Comparison of ENCODE assay signal across 20 mouse cellular contexts in genomic region chr16:6785026-6785425, GRCm38 (mm10).
DNase-seq lines count a peak whose midpoint lies in the region; ATAC-seq and TF ChIP-seq lines count a peak whose summit lies in the region.
"Had no signal": no experiment of that assay in that cellular context is flagged by ENCODE, and none has a peak within 500 bp of the region (broad histone marks: within the 10 kb centered on the region; RNA-seq: fewer than 3 reads in every experiment).

No protein-coding gene starts in this region.

- H3K4me3 ChIP-seq in hindbrain, embryonic 15.5 days: no peak overlapping the region
- H3K4me3 ChIP-seq in hindbrain, embryonic 12.5 days: no peak overlapping the region
- H3K4me3 ChIP-seq: forebrain, embryonic 13.5 days; heart, embryonic 10.5 days; limb, embryonic 10.5 days; myocyte had no signal

- intact Hi-C loops in left cerebral cortex, postnatal 4 days (cut with DNase I): no loop called here

- no peak overlapping the region for H3K9ac ChIP-seq in hindbrain, embryonic 15.5 days
- H3K9ac ChIP-seq in hindbrain, embryonic 12.5 days: no peak overlapping the region
- H3K9ac ChIP-seq: forebrain, embryonic 13.5 days had no signal

- no peaks in the 10 kb centered on the region for H3K36me3 ChIP-seq in hindbrain, embryonic 15.5 days
- H3K36me3 ChIP-seq in hindbrain, embryonic 12.5 days: no peaks in the 10 kb centered on the region
- H3K36me3 ChIP-seq: heart, embryonic 10.5 days; limb, embryonic 10.5 days had no signal

- TF ChIP-seq POLR2A in brain, embryonic 14.5 days (IDR thresholded peaks at IDR 0.05; ENCODE audit: borderline replicate concordance, extremely low read depth, insufficient read depth, insufficient read length, poor library complexity, severe bottlenecking): no peak

- no peaks in the 10 kb centered on the region for H3K9me3 ChIP-seq in hindbrain, embryonic 15.5 days
- H3K9me3 ChIP-seq in hindbrain, embryonic 12.5 days (replicated peaks): no peaks in the 10 kb centered on the region
- H3K9me3 ChIP-seq: forebrain, embryonic 13.5 days; heart, embryonic 10.5 days; limb, embryonic 10.5 days had no signal

- no peak overlapping the region for H3K4me2 ChIP-seq in hindbrain, embryonic 15.5 days
- H3K4me2 ChIP-seq in hindbrain, embryonic 12.5 days (replicated peaks): no peak overlapping the region
- H3K4me2 ChIP-seq: forebrain, embryonic 13.5 days; liver, embryonic 11.5 days; midbrain, embryonic 11.5 days had no signal

- no peaks in the 10 kb centered on the region for H3K27me3 ChIP-seq in hindbrain, embryonic 15.5 days
- H3K27me3 ChIP-seq in hindbrain, embryonic 12.5 days: no peaks in the 10 kb centered on the region
- H3K27me3 ChIP-seq: forebrain, embryonic 13.5 days had no signal

- 0 out of 2 replicates have a peak overlapping the region, but pooled peaks have one; percentile 36 for H3K27ac ChIP-seq in hindbrain, embryonic 15.5 days (replicated peaks)
- no peak overlapping the region for H3K27ac ChIP-seq in hindbrain, embryonic 12.5 days
- H3K27ac ChIP-seq: forebrain, embryonic 13.5 days; heart, embryonic 10.5 days; limb, embryonic 10.5 days; macrophage had no signal

- no peak for ATAC-seq in hindbrain, embryonic 15.5 days (ENCODE audit: low FRiP score, low read depth)
- ATAC-seq in hindbrain, embryonic 12.5 days (ENCODE audit: low FRiP score): no peak
- no peak for ATAC-seq in monocyte, adult 5-6 weeks (replicated peaks; ENCODE audit: insufficient number of reproducible peaks, low FRiP score, low TSS enrichment, poor library complexity, severe bottlenecking)
- ATAC-seq: forebrain, embryonic 13.5 days; inflammation-experienced regulatory T-cells, adult 6 months had no signal

- 35% methylated on average over 4 of the region's 4 CpGs for WGBS in hindbrain, embryonic 15.5 days
- 60% methylated on average over 4 of the region's 4 CpGs for WGBS in hindbrain, embryonic 12.5 days

- DNase-seq in left cerebral cortex, postnatal 4 days: peak; percentile 35
- no peak for DNase-seq in left cerebral cortex, adult 9 months (ENCODE audit: low spot score in 2 of 2)
- DNase-seq in brain, embryonic 14.5 days (ENCODE audit: low read depth): peak; percentile 32
- DNase-seq in cerebellum, adult 9-10 months: peak; percentile 51
- DNase-seq in embryo, embryonic 10 days (ENCODE audit: low spot score): no peak
- DNase-seq: gastrocnemius, postnatal 25 days; heart, postnatal 10 days; lung, adult 2 months; thymus, postnatal 4 days had no signal

- TF ChIP-seq CTCF in brain, embryonic 14.5 days (IDR thresholded peaks at IDR 0.05; ENCODE audit: borderline replicate concordance, extremely low read depth, insufficient read depth, insufficient read length): no peak

- peaks cover 11% of the 10 kb centered on the region for H3K4me1 ChIP-seq in hindbrain, embryonic 15.5 days (replicated peaks)
- H3K4me1 ChIP-seq in hindbrain, embryonic 12.5 days: no peaks in the 10 kb centered on the region
- H3K4me1 ChIP-seq: heart, embryonic 10.5 days; limb, embryonic 10.5 days had no signal

Comparison
In these comparisons a context has a peak if more than half of its experiments do, and no peak if none do; other contexts are left out.
1. DNase-seq: peak in left cerebral cortex, postnatal 4 days (single experiment), brain, embryonic 14.5 days (single experiment) and cerebellum, adult 9-10 months (single experiment); none in left cerebral cortex, adult 9 months (0 of 2) and embryo, embryonic 10 days (single experiment).